Mouse (Mus musculus) thymus, postnatal 14 days (tissue): ENCODE measurements at regions not wholly inside any gene's neighbourhood (a gene's known extent, or its start where the extent isn't known, plus 50 kb on each side); places are given as distances from the start of the nearest gene placed in this dataset.

Experiments
- DNase-seq: peaks from one replicate; pipeline ENCODE4 v3.0.0; 2021

DNA sequence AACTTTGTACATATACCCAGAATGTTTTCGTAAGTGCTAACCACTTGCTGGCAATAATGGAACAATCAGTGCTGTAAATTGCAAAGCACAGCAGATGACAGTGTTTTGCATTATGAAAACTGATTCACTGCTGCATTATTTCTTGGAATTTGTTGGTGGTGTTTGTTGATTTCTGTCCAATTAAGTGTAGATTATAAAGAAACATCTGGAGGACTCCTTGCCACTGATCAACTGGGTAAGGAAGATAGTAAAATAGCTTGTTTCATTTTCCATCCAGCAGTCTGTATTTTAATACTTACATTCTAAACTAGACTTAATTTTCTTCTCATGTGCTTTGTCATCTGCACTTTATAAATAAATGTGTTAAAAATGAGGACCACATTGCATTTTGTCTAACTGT lies 436.6 kb upstream of the Cntn6 start:
- DNase-seq, result no peak

DNA sequence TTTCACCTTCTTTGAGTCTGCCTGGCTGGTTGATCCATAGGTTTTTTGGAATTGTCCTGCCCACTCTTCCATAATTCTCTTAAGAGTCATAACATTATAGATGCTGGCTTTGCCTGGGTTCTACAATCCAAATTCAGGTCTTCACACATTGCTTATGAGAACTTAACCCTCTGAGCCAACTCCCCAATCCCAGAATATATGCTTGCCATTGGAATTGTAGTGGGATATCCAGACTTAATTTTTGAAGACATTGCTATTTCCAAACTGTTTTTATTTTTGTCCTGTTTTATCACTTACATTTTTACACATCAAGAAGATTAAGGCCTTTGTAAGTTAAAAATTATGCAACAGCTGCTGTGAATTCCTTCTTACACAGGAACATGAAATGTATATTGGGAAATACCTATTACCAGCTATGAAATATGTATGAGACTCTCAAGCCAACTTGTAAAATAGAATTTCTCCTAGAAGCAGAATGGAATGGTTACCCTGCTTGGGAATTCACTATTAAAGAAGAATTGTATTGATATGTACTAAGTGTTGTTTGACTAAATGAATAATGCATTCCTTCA lies 430.8 kb upstream of the Cntn6 start:
- DNase-seq, result no peak

DNA sequence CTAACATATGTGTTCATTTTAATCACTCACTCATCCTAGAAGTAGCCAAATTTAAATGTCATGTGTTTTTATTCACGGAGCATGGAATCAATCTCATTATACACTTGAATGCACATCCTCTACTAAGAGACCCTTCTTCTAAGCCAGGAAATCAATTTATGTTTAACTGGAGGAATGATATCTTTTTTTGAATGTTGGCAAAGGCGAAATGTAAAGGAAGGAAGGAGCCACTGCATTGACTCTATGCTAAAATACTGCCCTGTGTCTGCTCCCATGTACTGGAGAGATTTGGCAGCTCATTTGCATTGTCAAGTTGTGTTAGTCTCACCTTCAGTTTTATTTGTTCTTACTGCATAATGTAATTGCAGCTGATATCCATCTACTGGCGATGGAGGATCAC lies 412.0 kb upstream of the Cntn6 start:
- no peak for DNase-seq

DNA sequence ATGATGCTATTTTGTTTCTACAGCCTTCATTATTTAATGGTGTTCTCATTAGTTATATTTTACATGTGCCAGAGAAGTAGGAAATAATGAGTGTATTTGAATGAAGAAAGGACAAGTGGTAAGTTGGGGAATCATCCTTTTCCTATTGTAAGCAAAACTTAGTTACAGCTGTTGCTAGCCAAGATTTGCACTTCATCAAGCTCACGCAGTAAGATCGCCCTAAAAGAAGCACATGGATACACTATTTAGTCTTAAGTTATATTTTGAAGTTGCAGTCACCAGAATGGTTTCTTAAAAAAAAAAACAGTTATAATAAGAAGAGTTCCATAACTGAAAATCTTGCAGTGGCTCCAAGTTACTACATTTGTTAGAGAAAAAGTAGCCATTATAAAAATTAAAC lies 410.3 kb upstream of the Cntn6 start:
- DNase-seq, result no peak

DNA sequence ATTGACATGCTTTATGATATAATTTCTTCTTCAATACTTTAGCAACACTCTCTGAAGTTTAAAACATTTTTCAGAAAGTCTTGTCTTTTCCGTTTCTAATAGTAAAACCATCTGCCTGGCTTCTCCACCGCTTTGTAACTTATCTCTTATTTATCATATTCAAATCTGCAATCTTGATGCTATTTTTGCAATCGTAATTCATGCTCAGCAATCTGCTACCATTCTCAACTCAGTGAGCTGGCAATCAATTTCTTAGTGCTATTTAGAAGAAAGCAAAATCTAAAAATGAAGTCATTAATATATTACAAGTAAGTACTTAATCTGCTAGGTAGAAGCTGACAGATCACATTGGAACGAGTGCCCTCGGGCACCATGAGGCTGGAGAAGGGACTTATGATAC lies 384.2 kb upstream of the Cntn6 start:
- DNase-seq, result no peak
